In the genomic region with DNA sequence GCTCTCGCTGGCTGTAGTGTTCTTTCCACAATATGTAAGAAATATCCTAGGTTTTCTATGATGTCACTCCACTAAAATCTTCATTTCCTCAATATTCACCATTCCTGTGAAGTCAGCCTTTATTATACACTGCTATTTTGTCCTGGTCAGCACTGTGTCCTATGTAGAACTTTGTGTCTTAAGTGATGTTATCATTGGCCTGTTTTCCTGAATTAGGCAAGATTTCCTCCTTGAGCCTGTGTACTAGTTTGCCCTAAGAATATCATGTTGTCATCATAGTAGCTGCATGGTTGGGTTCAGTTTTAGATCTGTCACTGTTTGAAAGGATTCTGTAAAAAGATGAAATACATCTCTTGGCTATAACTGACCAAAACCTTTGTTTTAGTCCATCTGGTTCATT, we compare ENCODE assay signal across 29 mouse cellular contexts.
DNase-seq lines count a peak whose midpoint lies in the region; ATAC-seq and TF ChIP-seq lines count a peak whose summit lies in the region.
"Had no signal": no experiment of that assay in that cellular context is flagged by ENCODE, and none has a peak within 500 bp of the region (broad histone marks: within the 10 kb centered on the region; RNA-seq: fewer than 3 reads in every experiment).

No protein-coding gene starts in this region.

- no peak overlapping the region for H3K4me3 ChIP-seq in heart, embryonic 11.5 days (ENCODE audit: low read depth, low read length)
- no peak overlapping the region for H3K4me3 ChIP-seq in kidney, adult 2 months (ENCODE audit: insufficient read depth, low read depth, low read length)
- no peak overlapping the region for H3K4me3 ChIP-seq in kidney, embryonic 14.5 days (ENCODE audit: low read length)
- H3K4me3 ChIP-seq: embryonic facial prominence, embryonic 10.5 days; embryonic facial prominence, embryonic 13.5 days; erythroblast, embryonic 14.5 days; forebrain, embryonic 10.5 days; forebrain, embryonic 13.5 days; gastrocnemius, adult 2 months; heart, adult 2 months; heart, embryonic 13.5 days; hindbrain, embryonic 13.5 days; intestine, embryonic 15.5 days had no signal

- no peaks in the 10 kb centered on the region for H3K27me3 ChIP-seq in heart, embryonic 11.5 days (ENCODE audit: control insufficient read depth, insufficient read depth, low read length)
- no peaks in the 10 kb centered on the region for H3K27me3 ChIP-seq in kidney, adult 2 months (replicated peaks; ENCODE audit: control insufficient read depth, insufficient read depth, low read length)
- H3K27me3 ChIP-seq in kidney, embryonic 14.5 days (ENCODE audit: control insufficient read depth, insufficient read depth, low read length): no peaks in the 10 kb centered on the region
- H3K27me3 ChIP-seq: embryonic facial prominence, embryonic 13.5 days; forebrain, embryonic 13.5 days; heart, embryonic 13.5 days; hindbrain, embryonic 13.5 days; intestine, embryonic 15.5 days had no signal

- no peak overlapping the region for H3K9ac ChIP-seq in heart, embryonic 11.5 days (ENCODE audit: low read depth, low read length)
- no peak overlapping the region for H3K9ac ChIP-seq in kidney, embryonic 14.5 days (ENCODE audit: low read depth, low read length)
- H3K9ac ChIP-seq: embryonic facial prominence, embryonic 13.5 days; forebrain, embryonic 13.5 days; heart, embryonic 13.5 days; hindbrain, embryonic 13.5 days; intestine, embryonic 15.5 days had no signal

- no peak for TF ChIP-seq CTCF in kidney, adult 2 months (conservative IDR thresholded peaks at IDR 0.05; ENCODE audit: insufficient read depth, insufficient read length, low read depth, low read length)

- peak; percentile 29 to 33 for DNase-seq in heart, adult 18-20 months
- peak; percentile 4 for DNase-seq in kidney, adult 2 months
- peak; percentile 41 for DNase-seq in gonadal fat pad, adult 2 months (ENCODE audit: low read depth)
- no peak for DNase-seq in thymus, adult 18-20 months
- DNase-seq: adrenal gland, adult 8-10 months; adrenal gland, postnatal 25 days; cerebellum, adult 11-12 months; cerebellum, adult 8-10 months; cerebellum, postnatal 10 days; cerebellum, postnatal 36 days; embryo, embryonic 11 days; gastrocnemius, adult 2 months; gastrocnemius, postnatal 25 days; heart, adult 2 months; kidney, adult 11 months had no signal

- no peaks in the 10 kb centered on the region; the same call in 1 of the 2 replicates for H3K4me1 ChIP-seq in heart, embryonic 11.5 days (ENCODE audit: control insufficient read depth, insufficient read depth, low read length)
- H3K4me1 ChIP-seq in kidney, adult 2 months (ENCODE audit: control insufficient read depth, insufficient read depth, low read length): no peaks in the 10 kb centered on the region
- no peaks in the 10 kb centered on the region for H3K4me1 ChIP-seq in kidney, embryonic 14.5 days (ENCODE audit: control insufficient read depth, insufficient read depth, low read length)
- H3K4me1 ChIP-seq: embryonic facial prominence, embryonic 10.5 days; embryonic facial prominence, embryonic 13.5 days; forebrain, embryonic 10.5 days; forebrain, embryonic 13.5 days; hindbrain, embryonic 13.5 days; intestine, embryonic 15.5 days had no signal

- no peaks in the 10 kb centered on the region for H3K9me3 ChIP-seq in heart, embryonic 11.5 days (replicated peaks; ENCODE audit: control insufficient read depth, low read length)
- H3K9me3 ChIP-seq in kidney, embryonic 14.5 days (ENCODE audit: control insufficient read depth, low read length): no peaks in the 10 kb centered on the region
- H3K9me3 ChIP-seq: embryonic facial prominence, embryonic 10.5 days; embryonic facial prominence, embryonic 13.5 days; forebrain, embryonic 10.5 days; forebrain, embryonic 13.5 days; heart, embryonic 13.5 days; hindbrain, embryonic 13.5 days; intestine, embryonic 15.5 days had no signal

- no peaks in the 10 kb centered on the region for H3K36me3 ChIP-seq in heart, embryonic 11.5 days (ENCODE audit: control insufficient read depth, insufficient read depth, low read length)
- no peaks in the 10 kb centered on the region for H3K36me3 ChIP-seq in kidney, adult 2 months (ENCODE audit: control insufficient read depth, insufficient read depth, low read length)
- no peaks in the 10 kb centered on the region for H3K36me3 ChIP-seq in kidney, embryonic 14.5 days (ENCODE audit: control insufficient read depth, insufficient read depth, low read length)
- H3K36me3 ChIP-seq: embryonic facial prominence, embryonic 10.5 days; embryonic facial prominence, embryonic 13.5 days; forebrain, embryonic 10.5 days; heart, embryonic 13.5 days; hindbrain, embryonic 13.5 days; intestine, embryonic 15.5 days had no signal

- no peak overlapping the region for H3K4me2 ChIP-seq in heart, embryonic 11.5 days
- H3K4me2 ChIP-seq in kidney, embryonic 14.5 days (replicated peaks; ENCODE audit: low read depth, low read length): no peak overlapping the region
- H3K4me2 ChIP-seq: embryonic facial prominence, embryonic 13.5 days; forebrain, embryonic 13.5 days; heart, embryonic 13.5 days; hindbrain, embryonic 13.5 days; intestine, embryonic 15.5 days had no signal

- ATAC-seq in heart, embryonic 11.5 days (replicated peaks; ENCODE audit: insufficient number of reproducible peaks, low FRiP score, low TSS enrichment): no peak
- no peak for ATAC-seq in kidney, embryonic 14.5 days (ENCODE audit: low FRiP score, low TSS enrichment)
- no peak for ATAC-seq in granulocyte monocyte progenitor cell, adult 5-6 weeks (replicated peaks; ENCODE audit: poor library complexity, severe bottlenecking)
- ATAC-seq: CD4-positive, CD25-positive, alpha-beta regulatory T cell, adult 4 months; forebrain, embryonic 13.5 days; forebrain, embryonic 16.5 days; hindbrain, embryonic 16.5 days; intestine, embryonic 15.5 days had no signal

- H3K27ac ChIP-seq in heart, embryonic 11.5 days (ENCODE audit: low read depth, low read length): no peak overlapping the region
- H3K27ac ChIP-seq in kidney, adult 2 months (ENCODE audit: insufficient read depth, low read depth, low read length): no peak overlapping the region
- no peak overlapping the region for H3K27ac ChIP-seq in kidney, embryonic 14.5 days (ENCODE audit: low read depth, low read length)
- H3K27ac ChIP-seq: embryonic facial prominence, embryonic 10.5 days; embryonic facial prominence, embryonic 13.5 days; forebrain, embryonic 10.5 days; forebrain, embryonic 13.5 days; gastrocnemius, adult 2 months; heart, adult 2 months; heart, embryonic 13.5 days; hindbrain, embryonic 13.5 days; intestine, embryonic 15.5 days had no signal

- TF ChIP-seq POLR2A in kidney, adult 2 months (IDR thresholded peaks at IDR 0.05; ENCODE audit: low read depth, low read length): no peak

- WGBS in heart, embryonic 11.5 days (ENCODE audit: insufficient replicate concordance): 80% methylated on average over 1 of the region's 1 CpGs
- 71% methylated on average over 1 of the region's 1 CpGs for WGBS in kidney, adult 2 months
- 84% methylated on average over 1 of the region's 1 CpGs for WGBS in kidney, embryonic 14.5 days

Comparison
In these comparisons a context has a peak if more than half of its experiments do, and no peak if none do; other contexts are left out.
1. DNase-seq: peak in heart, adult 18-20 months (2 of 2), kidney, adult 2 months (single experiment) and gonadal fat pad, adult 2 months (single experiment); none in thymus, adult 18-20 months (0 of 2).